Mouse (Mus musculus): ENCODE measurements at regions not wholly inside any gene's neighbourhood (a gene's known extent, or its start where the extent isn't known, plus 50 kb on each side); places are given as distances from the start of the nearest gene placed in this dataset.

- Histone ChIP-seq H3K4me3 (ENCODE audit: low read depth, low read length) (no peak overlapping the region), H3K9me3 (ENCODE audit: control insufficient read depth, low read length) (no peaks in the 10 kb centered on the region), H3K4me2 (ENCODE audit: low read depth, low read length, severe bottlenecking) (no peak overlapping the region), H3K4me1 (replicated peaks; ENCODE audit: control insufficient read depth, insufficient read depth, low read length) (no peaks in the 10 kb centered on the region), H3K27ac (ENCODE audit: low read depth, low read length) (no peak overlapping the region), H3K36me3 (ENCODE audit: control insufficient read depth, insufficient read depth, low read length) (no peaks in the 10 kb centered on the region), H3K27me3 (ENCODE audit: control insufficient read depth, insufficient read depth, low read length) (no peaks in the 10 kb centered on the region), H3K9ac (ENCODE audit: low read length) (no peak overlapping the region)
- WGBS: 80% methylated on average over 6 of the region's 6 CpGs
- DNase-seq (ENCODE audit: low spot score) (no peak), ATAC-seq (replicated peaks; ENCODE audit: low FRiP score) (no peak)
These were observed 210.4 kb upstream of the BC052040 start for GRCm38 (mm10) chr2:115371072-115371471.

GRCm38 (mm10) chr2:115375336-115375735 is 206.2 kb upstream of the BC052040 start:
- ATAC-seq (replicated peaks; ENCODE audit: low FRiP score): no peak
- no peak overlapping the region for H3K27ac ChIP-seq (ENCODE audit: low read depth, low read length)
- no peak overlapping the region for H3K4me3 ChIP-seq (ENCODE audit: low read depth, low read length)
- no peak for DNase-seq (ENCODE audit: low spot score)
- no peaks in the 10 kb centered on the region for H3K27me3 ChIP-seq (ENCODE audit: control insufficient read depth, insufficient read depth, low read length)
- H3K36me3 ChIP-seq (ENCODE audit: control insufficient read depth, insufficient read depth, low read length): no peaks in the 10 kb centered on the region
- no peaks in the 10 kb centered on the region for H3K9me3 ChIP-seq (ENCODE audit: control insufficient read depth, low read length)
- no peak overlapping the region for H3K9ac ChIP-seq (ENCODE audit: low read length)
- no peak overlapping the region for H3K4me2 ChIP-seq (ENCODE audit: low read depth, low read length, severe bottlenecking)
- 90% methylated on average over 5 of the region's 5 CpGs for WGBS
- H3K4me1 ChIP-seq (replicated peaks; ENCODE audit: control insufficient read depth, insufficient read depth, low read length): no peaks in the 10 kb centered on the region

GRCm38 (mm10) chr2:115384414-115385180 is 196.9 kb upstream of the BC052040 start:
- Histone ChIP-seq H3K9ac (ENCODE audit: low read length) (no peak overlapping the region), H3K27me3 (ENCODE audit: control insufficient read depth, insufficient read depth, low read length) (no peaks in the 10 kb centered on the region), H3K4me2 (ENCODE audit: low read depth, low read length, severe bottlenecking) (no peak overlapping the region), H3K36me3 (ENCODE audit: control insufficient read depth, insufficient read depth, low read length) (no peaks in the 10 kb centered on the region), H3K9me3 (ENCODE audit: control insufficient read depth, low read length) (no peaks in the 10 kb centered on the region), H3K4me3 (ENCODE audit: low read depth, low read length) (no peak overlapping the region), H3K4me1 (replicated peaks; ENCODE audit: control insufficient read depth, insufficient read depth, low read length) (0 out of 2 replicates have a peak, but pooled peaks cover 7% of the 10 kb centered on the region), H3K27ac (ENCODE audit: low read depth, low read length) (no peak overlapping the region)
- WGBS: 56% methylated on average over 13 of the region's 13 CpGs
- DNase-seq (ENCODE audit: low spot score): no peak
- ATAC-seq (replicated peaks; ENCODE audit: low FRiP score): no peak; the same call in 1 of the 2 replicates

- no peaks in the 10 kb centered on the region for H3K27me3 ChIP-seq (ENCODE audit: control insufficient read depth, insufficient read depth, low read length)
- no peak overlapping the region for H3K4me2 ChIP-seq (ENCODE audit: low read depth, low read length, severe bottlenecking)
- WGBS: 58% methylated on average over 16 of the region's 16 CpGs
- H3K36me3 ChIP-seq (ENCODE audit: control insufficient read depth, insufficient read depth, low read length): no peaks in the 10 kb centered on the region
- DNase-seq (ENCODE audit: low spot score): no peak
- H3K4me1 ChIP-seq (replicated peaks; ENCODE audit: control insufficient read depth, insufficient read depth, low read length): 0 out of 2 replicates have a peak, but pooled peaks cover 7% of the 10 kb centered on the region
- ATAC-seq (replicated peaks; ENCODE audit: low FRiP score): no peak
- H3K4me3 ChIP-seq (ENCODE audit: low read depth, low read length): no peak overlapping the region
- H3K9ac ChIP-seq (ENCODE audit: low read length): no peak overlapping the region
- no peaks in the 10 kb centered on the region for H3K9me3 ChIP-seq (ENCODE audit: control insufficient read depth, low read length)
- no peak overlapping the region for H3K27ac ChIP-seq (ENCODE audit: low read depth, low read length)
These were observed 196.0 kb upstream of the BC052040 start for GRCm38 (mm10) chr2:115385207-115386168.

GRCm38 (mm10) chr2:115391575-115391974 is 189.9 kb upstream of the BC052040 start:
- Histone ChIP-seq H3K36me3 (ENCODE audit: control insufficient read depth, insufficient read depth, low read length) (no peaks in the 10 kb centered on the region), H3K9ac (ENCODE audit: low read length) (no peak overlapping the region), H3K27ac (ENCODE audit: low read depth, low read length) (no peak overlapping the region), H3K9me3 (ENCODE audit: control insufficient read depth, low read length) (no peaks in the 10 kb centered on the region), H3K27me3 (ENCODE audit: control insufficient read depth, insufficient read depth, low read length) (no peaks in the 10 kb centered on the region), H3K4me2 (ENCODE audit: low read depth, low read length, severe bottlenecking) (no peak overlapping the region), H3K4me1 (replicated peaks; ENCODE audit: control insufficient read depth, insufficient read depth, low read length) (no peaks in the 10 kb centered on the region), H3K4me3 (ENCODE audit: low read depth, low read length) (no peak overlapping the region)
- ATAC-seq (replicated peaks; ENCODE audit: low FRiP score) (no peak), DNase-seq (ENCODE audit: low spot score) (no peak)
- 86% methylated on average over 7 of the region's 7 CpGs for WGBS

- DNase-seq (ENCODE audit: low spot score) (no peak), ATAC-seq (replicated peaks; ENCODE audit: low FRiP score) (no peak)
- no peaks in the 10 kb centered on the region for H3K27me3 ChIP-seq (ENCODE audit: control insufficient read depth, insufficient read depth, low read length)
- H3K36me3 ChIP-seq (ENCODE audit: control insufficient read depth, insufficient read depth, low read length): no peaks in the 10 kb centered on the region
- H3K27ac ChIP-seq (ENCODE audit: low read depth, low read length): no peak overlapping the region
- no peak overlapping the region for H3K9ac ChIP-seq (ENCODE audit: low read length)
- H3K4me2 ChIP-seq (ENCODE audit: low read depth, low read length, severe bottlenecking): no peak overlapping the region
- no peaks in the 10 kb centered on the region for H3K9me3 ChIP-seq (ENCODE audit: control insufficient read depth, low read length)
- H3K4me3 ChIP-seq (ENCODE audit: low read depth, low read length): no peak overlapping the region
- no peaks in the 10 kb centered on the region for H3K4me1 ChIP-seq (replicated peaks; ENCODE audit: control insufficient read depth, insufficient read depth, low read length)
- WGBS: 84% methylated on average over 8 of the region's 8 CpGs
These were observed 189.3 kb upstream of the BC052040 start for GRCm38 (mm10) chr2:115392082-115392762.

- no peak overlapping the region for H3K9ac ChIP-seq (ENCODE audit: low read length)
- no peak overlapping the region for H3K4me2 ChIP-seq (ENCODE audit: low read depth, low read length, severe bottlenecking)
- DNase-seq (ENCODE audit: low spot score) (no peak), ATAC-seq (replicated peaks; ENCODE audit: low FRiP score) (no peak)
- no peak overlapping the region for H3K27ac ChIP-seq (ENCODE audit: low read depth, low read length)
- no peaks in the 10 kb centered on the region for H3K36me3 ChIP-seq (ENCODE audit: control insufficient read depth, insufficient read depth, low read length)
- no peak overlapping the region for H3K4me3 ChIP-seq (ENCODE audit: low read depth, low read length)
- H3K27me3 ChIP-seq (ENCODE audit: control insufficient read depth, insufficient read depth, low read length): no peaks in the 10 kb centered on the region
- WGBS: 72% methylated on average over 4 of the region's 4 CpGs
- no peaks in the 10 kb centered on the region for H3K9me3 ChIP-seq (ENCODE audit: control insufficient read depth, low read length)
- H3K4me1 ChIP-seq (replicated peaks; ENCODE audit: control insufficient read depth, insufficient read depth, low read length): no peaks in the 10 kb centered on the region
These were observed 187.4 kb upstream of the BC052040 start for GRCm38 (mm10) chr2:115394091-115394490.

- no peak for DNase-seq (ENCODE audit: low spot score)
These were observed 183.0 kb upstream of the BC052040 start for GRCm38 (mm10) chr2:115398550-115398949.

More at GRCm38 (mm10) chr2:115398550-115398949, 183.0 kb upstream of the BC052040 start:
- Histone ChIP-seq H3K9me3 (ENCODE audit: control insufficient read depth, low read length) (no peaks in the 10 kb centered on the region), H3K36me3 (ENCODE audit: control insufficient read depth, insufficient read depth, low read length) (no peaks in the 10 kb centered on the region), H3K9ac (ENCODE audit: low read length) (no peak overlapping the region), H3K4me2 (ENCODE audit: low read depth, low read length, severe bottlenecking) (no peak overlapping the region), H3K4me3 (ENCODE audit: low read depth, low read length) (no peak overlapping the region), H3K4me1 (replicated peaks; ENCODE audit: control insufficient read depth, insufficient read depth, low read length) (no peaks in the 10 kb centered on the region), H3K27me3 (ENCODE audit: control insufficient read depth, insufficient read depth, low read length) (no peaks in the 10 kb centered on the region), H3K27ac (ENCODE audit: low read depth, low read length) (no peak overlapping the region)
- no peak for ATAC-seq (replicated peaks; ENCODE audit: low FRiP score)
- 89% methylated on average over 4 of the region's 4 CpGs for WGBS
